Mouse (Mus musculus) liver, embryonic 16.5 days (tissue): ENCODE data around the gene Gm21860. TPM values are rescaled to one million over a fixed set of nuclear protein-coding genes. Genes with fewer than 3 reads are reported as not detected.
"Not testable (repeated sequence)": the region's sequence is repeated elsewhere in the genome, so short reads cannot be mapped to it uniquely, and the experiment has no call there.

ENCODE experiments used
- ATAC-seq: fragments of 200-750 bp; cut with Nextera tagmentation; 2 replicates; pipeline ENCODE4 v1.8.0; 2017; ENCODE audit warnings: low read depth, mild to moderate bottlenecking, moderate number of reproducible peaks, moderate library complexity
- H3K27ac ChIP-seq: fragments of 300-500 bp; sonication (generic); 2 replicates; pipeline ENCODE4 v1.5.1; 2014; ENCODE audit warnings: mild to moderate bottlenecking, low read length
- H3K27me3 ChIP-seq: fragments of 300-500 bp; sonication (generic); 2 replicates; pipeline ENCODE4 v1.6.1; 2014; ENCODE audit warnings: low read depth, low read length, mixed read lengths; ENCODE audit not compliant: control insufficient read depth, insufficient read depth
- H3K36me3 ChIP-seq: fragments of 300-500 bp; sonication (generic); 2 replicates; pipeline ENCODE4 v1.6.1; 2014; ENCODE audit warnings: mild to moderate bottlenecking; ENCODE audit not compliant: control insufficient read depth, insufficient read depth
- H3K4me1 ChIP-seq: fragments of 300-500 bp; sonication (generic); 2 replicates; pipeline ENCODE4 v1.6.1; 2014; ENCODE audit warnings: low read depth, low read length, mixed read lengths; ENCODE audit not compliant: control insufficient read depth
- H3K4me2 ChIP-seq: fragments of 300-500 bp; sonication (generic); 2 replicates; pipeline ENCODE4 v1.6.1; 2014; ENCODE audit warnings: low read depth, low read length, mixed read lengths
- H3K4me3 ChIP-seq: fragments of 300-500 bp; sonication (generic); 2 replicates; pipeline ENCODE4 v1.5.1; 2014; ENCODE audit warnings: low read depth, mild to moderate bottlenecking, low read length
- H3K9ac ChIP-seq: fragments of 300-500 bp; sonication (generic); 2 replicates; pipeline ENCODE4 v1.6.1; 2014; ENCODE audit warnings: low read depth, low read length
- H3K9me3 ChIP-seq: fragments of 300-500 bp; sonication (generic); replicated peaks from 2 replicates; pipeline ENCODE4 v1.6.1; 2016; ENCODE audit warnings: low read length; ENCODE audit not compliant: control insufficient read depth
- WGBS: fragments of 180-500 bp; shearing (Covaris S2); extraction: QIAGEN DNeasy Blood & Tissue Kit; methylation state at CpG from one replicate; pipeline ENCODE4 v1.1.7; 2014; ENCODE audit not compliant: insufficient replicate concordance; 5-methylcytosine and 5-hydroxymethylcytosine counted together
- polyA plus RNA-seq: library from polyadenylated mRNA; unstranded; fragments of >200 nt; fragmentation: Nextera tagmentation; extraction: Ambion mirVana; gene quantifications from 2 replicates; pipeline ENCODE4 v1.2.1, GENCODE M21; 2015

Gm21860 gene
- polyA plus RNA-seq, 1 experiment from 2014 or later = not detected

DNA sequence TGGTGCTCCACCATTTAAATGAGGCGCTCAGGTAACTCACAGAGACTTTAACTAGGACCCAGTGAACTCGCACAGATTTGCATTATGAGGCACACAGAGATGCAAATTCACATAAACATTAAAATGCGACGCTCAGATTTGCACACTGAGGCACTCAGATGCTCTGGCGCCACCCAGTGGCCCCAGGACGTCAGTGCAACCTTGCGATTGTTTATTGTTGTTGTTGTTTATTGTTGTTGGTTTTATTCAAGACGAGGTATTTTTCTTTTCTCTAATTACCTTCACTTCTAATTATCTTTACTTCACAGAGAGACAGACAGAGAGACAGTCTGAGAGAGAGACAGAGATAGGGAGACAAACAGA lies 20.3 kb downstream of the Gm21860 start:
- not testable (repeated sequence) for H3K9ac ChIP-seq, ATAC-seq, H3K27me3 ChIP-seq, H3K36me3 ChIP-seq, H3K4me3 ChIP-seq, H3K4me2 ChIP-seq, H3K4me1 ChIP-seq, H3K9me3 ChIP-seq, H3K27ac ChIP-seq
- WGBS = 36% methylated on average over 7 of the region's 8 CpGs

DNA sequence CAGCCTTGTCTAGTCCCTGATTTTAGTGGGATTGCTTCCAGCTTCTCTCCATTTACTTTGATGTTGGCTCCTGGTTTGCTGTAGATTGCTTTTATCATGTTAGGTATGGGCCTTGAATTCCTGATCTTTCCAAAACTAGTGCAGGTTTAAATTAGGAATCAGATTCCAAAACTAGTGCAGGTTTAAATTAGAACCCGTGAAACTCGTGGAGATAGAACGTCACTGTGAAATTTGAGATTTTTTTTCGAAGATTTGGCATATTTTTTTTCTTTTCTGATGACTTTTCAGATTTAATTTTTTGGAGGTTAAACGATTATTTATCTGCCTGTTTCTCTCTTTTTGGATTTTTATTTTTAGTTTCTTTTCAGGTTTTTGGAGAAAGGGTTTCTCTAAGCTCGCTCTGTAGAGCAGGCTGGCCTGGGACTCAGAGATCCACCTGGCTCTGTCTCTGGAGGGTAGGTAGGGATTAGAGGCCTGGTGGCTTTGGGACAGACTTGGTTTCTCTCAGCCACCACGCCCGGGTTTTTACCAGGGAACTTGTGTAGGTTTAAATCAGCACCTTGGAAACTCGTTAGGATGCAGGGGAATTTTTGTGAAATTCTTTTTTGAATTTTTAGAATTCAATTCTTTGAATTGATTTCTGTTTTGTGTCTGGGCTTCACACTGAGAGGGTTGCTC lies 20.8 kb downstream of the Gm21860 start:
- H3K27me3 ChIP-seq, H3K9me3 ChIP-seq, H3K36me3 ChIP-seq, H3K9ac ChIP-seq, H3K4me3 ChIP-seq, H3K4me2 ChIP-seq, H3K4me1 ChIP-seq, H3K27ac ChIP-seq, ATAC-seq: not testable (repeated sequence)
- WGBS = 57% methylated on average over 6 of the region's 9 CpGs

DNA sequence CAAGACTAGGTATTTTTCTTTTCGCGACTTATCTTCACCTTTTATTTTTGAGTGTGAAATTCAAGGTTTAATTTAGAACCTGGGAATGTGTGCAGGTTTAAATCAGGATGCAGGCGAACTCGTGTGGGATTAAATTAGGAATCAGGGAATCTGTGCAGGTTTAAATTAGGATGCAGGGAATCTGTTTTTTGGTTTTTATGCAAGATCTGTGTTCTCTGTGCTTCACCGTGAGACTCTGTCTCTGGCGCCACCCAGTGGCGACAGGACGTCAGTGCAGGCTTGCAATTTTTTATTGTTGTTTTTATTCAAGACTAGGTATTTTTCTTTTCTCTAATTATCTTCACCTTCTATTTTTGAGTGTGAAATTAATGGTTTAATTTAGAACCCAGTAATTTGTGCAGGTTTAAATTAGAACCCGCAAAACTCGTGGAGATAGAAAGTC lies 22.5 kb downstream of the Gm21860 start:
- H3K36me3 ChIP-seq, H3K27ac ChIP-seq, H3K9ac ChIP-seq, ATAC-seq, H3K4me1 ChIP-seq, H3K9me3 ChIP-seq, H3K4me2 ChIP-seq, H3K4me3 ChIP-seq, H3K27me3 ChIP-seq: not testable (repeated sequence)
- 46% methylated on average over 10 of the region's 10 CpGs for WGBS

DNA sequence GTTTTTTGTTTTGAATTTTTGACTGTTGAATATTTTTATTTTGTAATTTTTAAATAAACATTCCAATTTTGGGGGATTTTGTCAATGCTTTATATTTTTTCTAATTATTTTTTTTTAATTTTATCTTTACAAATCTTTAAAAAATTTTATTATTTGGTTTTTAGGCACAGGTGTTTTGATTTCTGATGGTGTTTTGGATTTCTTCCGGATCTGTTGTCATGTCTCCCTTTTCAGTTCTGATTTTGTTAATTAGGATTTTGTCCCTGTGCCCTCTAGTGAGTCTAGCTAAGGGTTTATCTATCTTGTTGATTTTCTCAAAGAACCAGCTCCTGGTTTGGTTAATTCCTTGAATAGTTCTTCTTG lies 23.0 kb downstream of the Gm21860 start:
- not testable (repeated sequence) for H3K4me3 ChIP-seq, H3K9ac ChIP-seq, H3K4me1 ChIP-seq, H3K36me3 ChIP-seq, H3K27me3 ChIP-seq, H3K4me2 ChIP-seq, ATAC-seq, H3K9me3 ChIP-seq, H3K27ac ChIP-seq
- WGBS = 56% methylated on average over 1 of the region's 1 CpGs

DNA sequence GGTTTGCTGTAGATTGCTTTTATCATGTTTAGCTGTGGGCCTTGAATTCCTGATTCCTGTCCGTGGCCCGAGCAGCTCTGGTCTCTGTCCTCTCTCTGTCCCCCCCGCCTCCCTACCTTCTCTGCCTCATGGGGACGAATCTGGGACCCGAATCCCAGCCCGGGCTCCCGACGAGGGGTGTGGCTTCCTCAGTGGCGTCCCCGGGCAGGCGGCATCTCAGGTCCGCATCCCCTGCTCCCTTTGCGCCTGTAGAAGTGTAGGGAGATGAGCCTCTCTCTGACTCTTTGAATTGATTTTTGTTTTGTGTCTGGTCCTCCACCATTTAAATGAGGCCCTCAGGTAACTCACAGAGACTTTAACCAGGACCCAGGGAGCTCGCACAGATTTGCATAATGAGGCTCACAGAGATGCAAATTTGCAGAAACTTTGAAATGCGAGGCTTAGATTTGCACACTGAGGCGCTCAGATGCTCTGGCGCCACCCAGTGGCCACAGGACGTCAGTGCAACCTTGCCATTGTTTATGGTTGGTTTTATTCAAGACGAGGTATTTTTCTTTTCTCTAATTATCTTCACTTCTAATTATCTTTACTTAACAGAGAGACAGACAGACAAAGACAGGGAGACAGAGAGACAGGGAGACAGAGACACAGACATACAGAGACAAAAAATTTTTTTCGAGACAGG lies 23.6 kb downstream of the Gm21860 start:
- H3K4me3 ChIP-seq, H3K27me3 ChIP-seq, H3K9me3 ChIP-seq, H3K36me3 ChIP-seq, H3K27ac ChIP-seq, H3K4me2 ChIP-seq, H3K9ac ChIP-seq, H3K4me1 ChIP-seq: not testable (repeated sequence)
- 56% methylated on average over 17 of the region's 20 CpGs for WGBS
- ATAC-seq = peak; percentile 78

DNA sequence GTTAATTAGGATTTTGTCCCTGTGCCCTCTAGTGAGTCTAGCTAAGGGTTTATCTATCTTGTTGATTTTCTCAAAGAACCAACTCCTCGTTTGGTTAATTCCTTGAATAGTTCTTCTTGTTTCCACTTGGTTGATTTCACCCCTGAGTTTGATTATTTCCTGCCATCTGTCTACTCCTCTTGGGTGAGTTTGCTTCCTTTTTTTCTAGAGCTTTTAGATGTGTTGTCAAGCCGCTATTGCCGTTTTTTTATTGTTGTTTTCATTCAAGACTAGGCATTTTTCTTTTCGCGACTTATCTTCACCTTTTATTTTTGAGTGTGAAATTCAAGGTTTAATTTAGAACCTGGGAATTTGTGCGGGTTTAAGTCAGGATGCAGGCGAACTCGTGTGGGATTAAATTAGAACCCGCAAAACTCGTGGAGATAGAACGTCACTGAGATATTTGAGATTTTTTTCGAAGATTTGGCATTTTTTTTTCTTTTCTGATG lies 24.8 kb downstream of the Gm21860 start:
- H3K9me3 ChIP-seq, H3K27ac ChIP-seq, H3K4me2 ChIP-seq, H3K4me1 ChIP-seq, H3K27me3 ChIP-seq, H3K4me3 ChIP-seq, H3K9ac ChIP-seq, H3K36me3 ChIP-seq, ATAC-seq: not testable (repeated sequence)
- 65% methylated on average over 11 of the region's 12 CpGs for WGBS

DNA sequence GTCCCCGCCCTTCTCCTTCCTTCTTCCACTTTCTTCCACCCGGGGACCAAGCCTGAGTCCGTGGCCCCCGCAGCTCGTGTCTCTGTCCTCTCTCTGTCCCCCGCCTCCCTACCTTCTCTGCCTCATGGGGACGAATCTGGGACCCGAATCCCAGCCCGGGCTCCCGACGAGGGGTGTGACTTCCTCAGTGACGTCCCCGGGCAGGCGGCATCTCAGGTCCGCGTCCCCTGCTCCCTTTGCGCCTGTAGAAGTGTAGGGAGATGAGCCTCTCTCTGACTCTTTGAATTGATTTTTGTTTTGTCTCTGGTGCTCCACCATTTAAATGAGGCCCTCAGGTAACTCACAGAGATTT lies 25.7 kb downstream of the Gm21860 start:
- H3K4me1 ChIP-seq, H3K36me3 ChIP-seq, H3K4me2 ChIP-seq, H3K4me3 ChIP-seq, H3K27me3 ChIP-seq, H3K9me3 ChIP-seq, H3K9ac ChIP-seq, H3K27ac ChIP-seq: not testable (repeated sequence)
- WGBS = 67% methylated on average over 14 of the region's 17 CpGs
- ATAC-seq = 0 out of 2 replicates have a peak, but pooled peaks have one; percentile 35

DNA sequence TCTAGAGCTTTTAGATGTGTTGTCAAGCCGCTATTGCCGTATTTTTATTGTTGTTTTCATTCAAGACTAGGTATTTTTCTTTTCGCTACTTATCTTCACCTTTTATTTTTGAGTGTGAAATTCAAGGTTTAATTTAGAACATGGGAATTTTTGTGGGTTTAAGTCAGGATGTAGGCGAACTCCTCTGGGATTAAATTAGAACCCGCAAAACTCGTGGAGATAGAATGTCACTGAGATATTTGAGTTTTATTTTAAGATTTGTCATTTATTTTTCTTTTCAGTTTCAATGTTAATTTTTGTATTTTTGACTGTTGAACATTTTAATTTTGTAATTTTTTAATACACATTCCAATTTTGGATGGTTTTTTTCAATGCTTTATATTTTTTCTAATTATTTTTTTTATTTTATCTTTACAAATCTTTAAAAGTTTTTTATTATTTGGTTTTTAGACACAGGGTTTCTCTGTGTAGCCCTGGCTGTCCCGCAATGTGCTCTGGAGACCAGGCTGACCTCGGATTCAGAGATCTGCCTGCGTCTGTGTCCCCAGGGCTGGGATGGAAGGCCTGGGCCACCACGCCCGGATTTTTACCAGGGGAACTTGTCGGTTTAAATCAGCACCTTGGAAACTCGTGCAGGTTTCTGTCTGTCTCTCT lies 26.2 kb downstream of the Gm21860 start:
- not testable (repeated sequence) for H3K36me3 ChIP-seq, H3K4me2 ChIP-seq, H3K27ac ChIP-seq, ATAC-seq, H3K4me3 ChIP-seq, H3K4me1 ChIP-seq, H3K27me3 ChIP-seq, H3K9ac ChIP-seq, H3K9me3 ChIP-seq
- WGBS = 66% methylated on average over 11 of the region's 13 CpGs
